Mouse (Mus musculus) C2C12 (cell line): ENCODE results near the gene Nat9.
A peak's percentile ranks its signal among the peaks of the same experiment; 100 is the strongest.

Source experiments
- CTCF ChIP-seq: IDR thresholded peaks from one replicate; pipeline ENCODE4 v1.5.1; 2011; ENCODE audit not compliant: control insufficient read depth, insufficient read depth, insufficient read length
- MAX ChIP-seq: IDR thresholded peaks from one replicate; pipeline ENCODE4 v1.6.1; 2011; ENCODE audit warnings: mild to moderate bottlenecking, control low read depth
- MYOD1 ChIP-seq: IDR thresholded peaks from one replicate; pipeline ENCODE4 v1.6.1; 2011; ENCODE audit warnings: low read depth; ENCODE audit not compliant: control insufficient read depth, insufficient read length
- USF1 ChIP-seq: IDR thresholded peaks from one replicate; pipeline ENCODE4 v1.6.1; 2011; ENCODE audit warnings: low read depth, mild to moderate bottlenecking, control low read depth, moderate library complexity

DNA sequence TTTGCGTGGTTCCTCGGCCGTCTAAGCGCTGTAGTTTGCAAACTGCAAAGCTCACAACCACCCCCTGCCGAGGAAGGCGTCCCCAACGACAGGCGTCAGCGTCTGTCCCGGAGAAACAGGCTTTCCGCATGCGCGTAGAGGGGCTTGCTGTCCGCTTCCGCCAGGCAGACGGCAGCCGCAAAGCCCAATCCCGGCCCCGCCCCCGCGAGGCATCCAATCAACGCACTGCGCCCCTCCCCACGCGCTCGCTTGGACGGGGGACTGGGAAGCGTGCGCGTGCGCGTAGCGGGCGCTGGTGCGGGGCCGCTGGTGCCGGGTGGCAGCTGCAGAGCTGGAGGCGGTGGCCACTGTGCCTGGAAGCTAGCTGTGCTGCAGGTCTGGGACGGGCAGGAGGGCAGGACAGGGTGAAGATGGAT, 427 bp downstream of the Nat9 start, which contains the start of gene Tmem104:
- TF ChIP-seq CTCF (no peak), MYOD1 (no peak), MAX (peak; percentile 88), USF1 (no peak)
